Mouse (Mus musculus) thymus, postnatal 25 days (tissue): ENCODE measurements around the gene Txndc5.

ENCODE experiments used
- DNase-seq: peaks from one replicate; pipeline ENCODE4 v3.0.0; 2022

Txndc5 gene

DNA sequence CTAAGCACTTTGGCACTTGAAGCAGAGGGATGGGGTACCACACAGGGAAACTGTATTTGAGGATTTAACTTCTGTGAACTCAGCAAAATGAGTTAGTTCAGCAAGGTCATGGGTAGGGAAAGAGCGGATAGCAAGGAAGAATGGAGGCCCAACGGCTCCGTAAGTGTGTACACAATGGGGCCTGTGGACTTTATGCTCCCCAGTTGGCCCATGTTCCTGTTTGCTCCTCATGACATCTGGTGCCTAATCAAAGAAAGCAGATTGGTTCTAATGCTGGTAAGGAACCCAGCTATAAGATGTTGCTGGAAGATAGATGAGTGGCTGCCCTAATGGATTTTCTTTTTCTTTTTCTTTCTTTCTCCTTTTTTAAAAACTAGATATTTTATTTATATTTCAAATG is 3.4 kb downstream of the Txndc5 start:
- no peak for DNase-seq

DNA sequence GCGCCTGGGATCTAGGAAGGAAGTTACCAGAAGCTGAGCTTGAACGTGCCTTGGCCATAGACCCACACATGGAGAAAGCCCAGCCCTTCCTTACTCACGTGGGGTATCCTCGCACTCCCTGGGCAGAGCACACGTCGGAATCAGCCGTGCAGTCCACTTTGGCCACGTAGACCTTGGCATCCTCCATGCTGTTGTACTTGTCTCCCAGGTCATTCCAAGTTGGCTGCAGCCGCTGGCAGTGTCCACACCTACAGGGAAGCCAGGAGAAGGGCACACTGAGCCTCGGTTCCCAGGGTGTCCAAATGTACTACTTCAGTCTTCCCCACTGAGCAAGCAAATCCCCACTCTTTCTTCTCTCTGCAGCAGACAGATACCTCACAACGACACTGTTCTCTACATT is 5.4 kb downstream of the Txndc5 start:
- no peak for DNase-seq

DNA sequence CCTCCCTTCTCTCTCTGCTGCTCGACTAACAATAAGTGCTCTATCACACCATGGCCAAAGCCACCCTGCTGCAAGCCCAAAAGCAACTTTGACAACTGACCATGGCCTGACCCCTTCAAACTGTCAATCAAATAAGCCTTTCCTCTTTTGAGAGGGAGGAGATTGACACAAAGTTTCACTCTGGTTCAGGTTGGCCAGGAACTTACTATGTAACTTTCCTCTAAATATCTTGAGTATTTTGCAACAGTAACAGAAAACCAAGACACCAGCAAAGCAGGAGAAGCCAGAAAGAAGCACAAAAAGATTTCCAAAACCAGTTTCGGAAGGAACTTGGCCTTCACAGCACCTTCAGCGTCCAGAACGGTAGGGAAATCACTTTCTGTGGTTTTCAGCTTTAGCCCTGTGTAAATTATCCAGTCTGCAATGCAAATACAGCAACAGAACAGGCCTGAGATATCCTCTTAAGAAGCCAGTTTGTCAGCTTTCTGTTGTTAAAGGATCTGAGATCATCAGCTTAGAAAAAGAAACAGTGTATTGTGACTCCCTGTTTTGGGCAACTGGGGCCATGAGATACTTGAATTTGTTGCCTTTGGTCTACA is 6.5 kb downstream of the Txndc5 start:
- no peak for DNase-seq

DNA sequence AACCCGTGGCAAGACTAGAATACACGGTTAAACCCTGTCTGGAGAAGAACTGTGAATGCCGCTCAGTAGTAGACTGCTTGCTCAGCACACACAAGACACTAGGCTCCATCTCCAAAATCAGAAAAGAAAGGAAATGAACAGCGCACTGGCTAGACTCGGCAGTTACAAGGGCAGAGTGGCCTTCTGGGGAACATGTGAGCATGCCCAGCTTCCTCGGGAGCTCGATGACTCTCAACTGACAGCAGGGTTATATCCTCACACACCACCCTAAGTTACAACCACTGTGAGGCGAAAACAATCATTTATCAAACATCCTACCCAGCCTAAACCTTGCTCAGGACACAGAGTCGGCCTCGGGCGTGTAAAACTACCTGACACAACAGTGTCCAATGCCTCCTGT is 8.3 kb downstream of the Txndc5 start:
- no peak for DNase-seq

DNA sequence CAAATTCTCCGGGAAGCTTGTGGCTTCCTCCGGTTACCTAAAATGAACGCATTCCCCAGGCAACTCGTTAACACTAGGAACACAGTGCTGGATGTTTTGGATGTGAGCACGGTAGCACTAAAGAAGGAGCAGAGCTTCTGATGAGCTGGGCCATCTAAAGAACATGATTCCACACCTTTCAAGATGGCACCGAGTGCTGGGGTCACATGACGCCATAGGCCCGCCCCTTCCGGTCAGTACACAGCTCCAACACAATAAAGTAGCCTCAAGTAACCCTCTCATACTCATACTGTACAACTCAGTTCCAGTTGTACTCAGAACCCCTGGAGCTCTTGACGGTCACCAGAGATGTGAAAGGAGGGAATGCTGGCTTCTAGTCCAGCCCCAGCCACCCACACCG is 12.0 kb downstream of the Txndc5 start:
- DNase-seq: no peak

DNA sequence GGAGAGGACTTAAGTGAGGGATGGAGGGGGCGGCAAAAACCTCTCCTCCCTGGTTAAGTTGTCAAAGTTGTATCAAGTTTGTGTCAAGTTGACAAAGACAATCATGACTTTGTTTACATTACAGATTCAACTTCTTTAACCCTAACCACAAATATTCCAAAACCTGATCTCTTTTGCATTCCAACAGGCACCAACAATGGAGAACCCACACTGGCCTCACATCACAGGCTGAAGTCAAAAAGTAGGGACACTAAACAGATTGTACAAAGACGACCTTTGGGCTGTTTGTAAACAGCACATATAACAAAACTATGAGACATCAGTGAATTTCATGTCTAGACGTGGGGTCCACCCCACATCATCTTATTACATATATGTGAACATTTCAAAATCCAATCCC is 12.8 kb downstream of the Txndc5 start:
- no peak for DNase-seq

DNA sequence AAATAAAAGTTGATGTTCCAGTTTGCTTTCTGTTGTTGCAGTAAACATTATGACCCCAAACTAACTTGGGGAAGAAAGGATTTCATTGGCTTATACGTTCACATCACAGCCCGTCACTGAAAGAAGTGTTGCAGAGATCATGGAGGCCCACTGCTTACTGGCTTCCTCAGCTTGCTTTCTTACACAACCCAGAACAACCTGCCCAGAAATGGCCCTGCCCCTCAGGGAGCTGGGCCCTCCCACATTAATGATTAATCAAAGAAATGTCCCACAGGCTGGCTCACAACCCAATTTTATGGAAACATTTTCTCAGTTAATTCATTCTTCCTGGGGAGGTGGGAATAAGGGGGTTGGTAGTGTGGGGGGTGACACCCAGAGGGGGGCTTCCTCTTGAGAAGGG is 13.2 kb downstream of the Txndc5 start:
- no peak for DNase-seq

DNA sequence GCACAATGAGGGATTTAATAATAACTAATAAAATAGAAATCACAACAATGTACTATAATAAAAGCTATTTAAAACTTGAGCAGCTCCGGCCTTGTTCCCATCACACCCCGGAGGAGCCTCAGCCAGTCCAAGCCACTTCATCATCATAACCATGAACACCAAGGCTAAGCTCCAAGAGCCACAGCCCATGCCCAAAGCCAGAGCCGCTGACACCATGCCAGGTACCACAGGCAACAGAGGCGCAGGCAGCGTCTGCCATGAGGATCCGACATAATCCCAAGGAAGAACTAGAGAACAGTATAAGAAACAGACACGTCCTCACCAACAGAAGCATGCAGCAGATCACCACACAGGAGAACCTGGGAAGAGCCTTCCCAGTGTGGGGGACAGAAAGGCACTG is 14.7 kb downstream of the Txndc5 start:
- no peak for DNase-seq

DNA sequence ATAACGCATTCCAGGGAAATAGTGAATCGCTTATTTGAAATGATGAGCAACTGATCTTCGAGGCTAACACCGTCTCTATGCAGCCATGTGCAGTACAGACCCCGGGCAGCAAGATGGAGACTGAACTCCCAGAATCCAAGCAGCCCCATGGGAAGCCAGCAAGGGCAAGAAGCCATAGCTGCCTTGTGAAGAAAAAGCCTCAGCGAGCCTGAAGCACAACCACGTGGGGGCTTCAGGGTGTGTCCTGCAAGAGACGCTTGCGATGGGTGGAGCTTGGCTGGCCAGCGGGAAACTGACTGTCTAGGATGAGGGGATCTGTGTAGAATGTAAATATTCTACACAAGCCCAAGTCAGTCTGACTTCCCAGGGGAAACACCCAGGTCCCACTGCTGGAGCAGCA is 16.6 kb downstream of the Txndc5 start:
- no peak for DNase-seq

DNA sequence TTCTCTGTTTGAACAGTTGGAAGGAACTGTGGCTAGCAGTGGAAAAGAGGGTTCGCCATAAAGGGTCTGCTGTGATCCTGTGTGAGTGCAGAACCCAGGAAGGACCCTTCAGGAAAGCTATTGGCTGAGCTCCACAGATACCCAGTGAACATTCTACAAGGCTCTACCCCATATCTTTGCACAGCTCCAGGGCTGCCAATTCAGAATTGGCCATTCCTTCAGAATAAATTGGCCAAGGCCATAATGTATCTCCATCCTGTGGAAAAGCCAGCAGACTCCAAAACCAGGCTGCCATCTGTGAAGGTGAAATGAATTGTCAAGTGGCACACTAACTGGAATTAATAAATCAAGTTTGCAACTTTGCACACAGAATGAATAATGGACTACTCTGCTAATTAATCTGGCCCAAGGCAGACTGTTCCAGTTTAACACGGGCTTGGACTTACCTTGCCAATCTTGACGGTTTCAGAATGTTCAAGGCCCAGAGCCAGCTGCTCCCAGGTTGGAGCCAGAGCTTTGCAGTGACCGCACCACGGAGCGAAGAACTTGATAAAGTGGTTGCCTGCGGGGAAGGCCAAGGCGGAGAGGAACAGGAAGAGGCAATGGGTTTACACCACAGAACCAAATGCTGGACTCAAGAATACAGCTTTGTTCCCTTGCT is 18.8 kb downstream of the Txndc5 start:
- no peak for DNase-seq

DNA sequence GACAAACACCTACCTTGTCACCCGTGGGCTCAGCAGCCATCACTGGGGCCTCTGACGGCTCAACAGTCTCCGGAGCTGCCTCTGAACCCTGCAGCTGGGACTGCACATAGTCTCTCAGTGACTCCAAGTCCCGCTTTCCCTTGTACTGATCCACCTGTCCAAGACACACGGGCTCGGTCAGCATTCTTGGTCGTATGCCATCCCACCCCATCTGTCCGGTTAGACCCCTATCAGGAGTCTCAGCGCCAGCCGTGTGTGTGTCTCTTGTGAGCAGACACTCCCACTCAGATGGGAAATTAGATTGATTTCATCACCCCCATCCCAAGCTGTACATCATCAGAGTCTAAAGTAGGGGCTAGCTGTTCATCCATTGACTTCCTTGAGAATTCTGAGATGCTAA is 21.7 kb downstream of the Txndc5 start:
- no peak for DNase-seq

DNA sequence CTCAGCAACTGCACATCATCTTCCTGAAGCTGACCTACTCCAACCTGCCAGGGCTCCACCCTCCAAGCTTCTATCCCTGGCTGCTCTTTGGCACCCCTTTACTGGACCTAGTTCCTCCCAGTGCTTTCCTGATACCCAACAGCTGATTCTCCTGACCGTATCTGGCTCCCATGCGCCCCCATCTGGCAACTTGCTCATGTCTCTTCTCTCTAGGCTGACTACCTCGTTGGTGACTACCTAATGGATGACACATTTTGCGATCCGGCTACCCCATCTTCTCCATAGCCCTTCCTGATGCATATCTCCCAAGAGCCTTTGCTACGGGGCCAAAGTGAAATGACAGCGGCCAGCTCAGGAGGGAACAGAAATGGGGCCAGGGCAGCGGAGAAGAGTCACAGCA is 22.3 kb downstream of the Txndc5 start:
- peak; percentile 5 for DNase-seq

DNA sequence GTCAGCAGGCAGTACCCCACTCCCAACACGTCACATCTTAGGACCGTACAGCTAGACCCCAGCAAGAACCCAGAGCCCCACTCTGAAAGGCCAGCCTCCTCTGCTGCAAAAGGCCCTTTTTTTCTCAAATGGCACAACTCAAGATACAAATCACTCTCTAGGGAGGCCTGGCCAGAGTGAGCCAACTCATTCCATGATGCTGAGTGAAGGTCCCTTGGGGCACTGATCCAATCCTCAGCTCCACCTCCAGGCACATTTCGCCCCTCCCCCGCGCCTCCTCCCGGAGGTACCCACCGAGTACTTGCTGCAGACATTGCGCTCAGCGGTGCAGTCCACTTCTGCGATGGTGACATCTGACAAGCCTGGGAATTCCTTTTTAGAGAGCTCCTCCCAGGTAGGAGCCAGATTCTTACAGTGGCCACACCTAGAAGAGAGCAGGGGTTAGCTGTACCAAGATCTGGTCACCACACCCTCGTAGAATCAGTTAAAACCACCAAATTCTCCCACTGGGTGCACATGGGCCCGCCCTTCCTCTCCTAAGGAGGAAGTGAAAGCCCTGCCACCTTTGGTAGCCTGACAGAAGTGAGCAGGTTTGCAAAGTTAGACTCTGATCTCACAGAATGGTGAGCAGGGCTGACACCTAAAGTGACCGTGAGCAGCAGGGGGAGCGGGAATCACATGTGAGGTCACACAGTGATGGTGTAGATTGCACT is 25.3 kb downstream of the Txndc5 start:
- no peak for DNase-seq

DNA sequence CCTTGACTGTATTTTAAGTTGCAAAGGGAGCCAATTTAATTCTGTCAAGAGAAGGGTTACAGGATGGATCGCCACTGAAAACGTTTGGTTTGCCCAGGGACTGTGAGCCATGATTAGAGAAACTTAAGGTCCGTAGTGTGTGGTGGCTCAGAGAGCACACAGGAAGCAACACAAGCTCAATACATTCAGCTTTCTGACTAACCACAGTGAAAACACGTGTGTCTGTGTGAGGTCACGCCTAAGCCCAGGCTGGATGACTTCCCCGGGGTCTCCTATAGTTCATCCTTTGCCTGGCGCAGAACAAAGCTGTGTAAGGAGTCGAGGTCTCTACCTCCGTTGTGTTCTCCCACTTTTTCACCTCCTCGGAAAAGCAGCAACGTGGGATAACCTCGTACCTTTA is 27.3 kb downstream of the Txndc5 start:
- no peak for DNase-seq

DNA sequence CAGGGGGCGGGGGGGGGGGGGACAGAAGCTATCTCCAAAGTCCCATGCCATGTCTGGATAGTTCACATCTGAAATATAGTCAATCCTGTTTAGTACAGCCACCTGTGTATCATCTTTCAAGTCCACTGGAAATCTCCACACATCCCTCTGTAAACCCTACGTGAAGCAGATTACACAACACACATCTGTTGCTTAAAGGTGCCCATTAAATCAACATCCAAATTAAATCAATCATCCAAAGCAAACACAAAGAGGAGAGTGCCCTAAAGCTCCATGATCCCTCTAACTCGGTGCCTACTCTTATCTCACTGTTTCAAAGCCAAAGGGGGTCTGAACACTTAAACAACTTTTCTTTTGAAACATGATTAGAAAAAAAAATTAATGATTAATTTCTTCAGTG is 31.9 kb downstream of the Txndc5 start:
- no peak for DNase-seq

DNA sequence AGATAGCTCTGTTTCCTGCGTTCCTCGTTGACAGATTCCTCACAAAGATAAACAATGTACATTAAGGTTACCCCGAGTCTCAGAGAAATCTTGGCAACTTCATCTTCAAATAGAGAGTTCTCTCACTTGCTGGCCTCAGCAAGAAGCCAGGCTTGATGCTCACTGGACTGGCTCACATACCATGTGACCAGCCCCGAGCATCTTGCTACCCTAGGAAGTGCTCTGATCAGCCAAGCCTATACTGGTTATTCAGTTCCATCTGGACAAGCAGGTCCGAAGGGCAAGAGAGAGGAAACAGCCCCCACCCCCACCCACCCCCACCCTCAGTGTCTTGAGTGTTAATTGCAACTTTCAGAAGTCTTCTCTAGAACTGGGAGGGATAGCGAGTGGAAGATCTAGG is 41.9 kb downstream of the Txndc5 start:
- no peak for DNase-seq

DNA sequence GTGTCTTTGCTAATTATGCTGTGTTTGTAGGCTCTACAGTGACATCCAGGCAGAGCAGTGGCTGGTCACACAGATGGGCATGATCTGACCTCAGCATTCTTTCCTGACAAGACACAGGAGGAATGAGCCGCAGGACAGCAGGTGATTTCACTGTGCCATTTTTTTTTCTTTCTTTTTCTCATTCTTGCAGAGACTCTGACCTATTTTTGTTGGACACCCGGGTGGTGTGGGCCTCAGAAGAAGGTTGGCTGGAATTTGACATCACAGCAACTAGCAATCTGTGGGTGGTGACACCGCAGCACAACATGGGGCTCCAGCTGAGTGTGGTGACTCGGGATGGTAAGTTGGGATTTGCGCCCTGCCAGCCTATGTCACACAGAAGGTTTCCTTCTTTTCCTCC is 43.9 kb downstream of the Txndc5 start:
- no peak for DNase-seq

DNA sequence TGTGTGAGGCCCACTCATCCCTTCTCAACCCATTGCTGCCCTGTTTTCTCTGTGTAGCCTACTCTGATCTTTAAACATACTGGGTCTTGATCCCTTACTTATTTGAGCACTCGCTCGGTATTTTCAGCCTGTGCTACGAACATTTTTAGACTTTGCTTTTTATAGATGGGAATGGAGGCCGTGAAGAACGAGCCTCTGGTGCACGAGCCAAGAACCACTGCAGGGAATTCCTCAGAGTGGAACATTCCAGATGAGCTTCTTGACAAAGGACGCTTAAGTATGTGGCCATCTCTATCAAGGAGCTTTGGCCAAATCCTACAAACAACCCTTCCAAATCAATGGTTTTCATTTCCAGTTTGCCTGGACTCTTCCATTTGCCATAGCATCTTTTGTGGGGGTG is 47.6 kb downstream of the Txndc5 start:
- no peak for DNase-seq

DNA sequence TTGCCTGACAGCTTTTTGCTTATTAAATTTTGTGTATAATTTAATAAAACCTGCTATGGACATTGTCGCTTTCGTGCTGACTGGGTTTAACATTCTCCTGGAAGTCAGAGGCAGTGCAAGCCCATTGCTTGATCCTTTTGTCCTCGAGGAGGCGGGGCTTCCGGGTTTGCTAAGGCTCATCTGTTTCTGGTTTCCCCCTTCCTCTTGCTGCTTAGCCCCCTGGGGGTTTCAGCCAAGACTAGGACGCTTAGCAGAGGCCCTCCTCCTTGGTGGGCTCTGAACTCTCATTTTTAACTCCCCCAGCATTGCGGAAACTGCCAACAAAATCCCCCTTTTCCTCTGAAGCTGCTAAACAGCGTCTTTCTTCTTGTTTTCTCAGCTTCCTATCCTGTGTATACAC is 51.7 kb downstream of the Txndc5 start:
- no peak for DNase-seq

DNA sequence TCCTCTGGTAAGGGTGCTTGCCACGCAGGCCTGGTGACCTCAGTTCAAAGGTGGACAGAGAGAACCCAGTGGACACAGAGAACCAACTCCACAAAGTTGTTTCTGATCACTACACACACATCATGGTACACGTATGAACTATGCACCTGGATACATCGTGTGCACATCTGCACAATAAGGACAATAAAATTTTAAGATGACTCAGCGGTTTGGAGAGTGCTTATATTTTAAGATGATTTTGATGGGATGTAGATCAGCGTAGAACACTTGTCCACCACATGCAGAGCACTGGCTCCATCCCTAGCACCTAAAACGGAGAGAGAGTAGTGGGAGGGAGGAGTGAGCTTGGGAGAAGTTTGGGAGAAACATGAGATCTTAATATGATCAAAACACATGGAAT is 55.1 kb downstream of the Txndc5 start:
- no peak for DNase-seq

DNA sequence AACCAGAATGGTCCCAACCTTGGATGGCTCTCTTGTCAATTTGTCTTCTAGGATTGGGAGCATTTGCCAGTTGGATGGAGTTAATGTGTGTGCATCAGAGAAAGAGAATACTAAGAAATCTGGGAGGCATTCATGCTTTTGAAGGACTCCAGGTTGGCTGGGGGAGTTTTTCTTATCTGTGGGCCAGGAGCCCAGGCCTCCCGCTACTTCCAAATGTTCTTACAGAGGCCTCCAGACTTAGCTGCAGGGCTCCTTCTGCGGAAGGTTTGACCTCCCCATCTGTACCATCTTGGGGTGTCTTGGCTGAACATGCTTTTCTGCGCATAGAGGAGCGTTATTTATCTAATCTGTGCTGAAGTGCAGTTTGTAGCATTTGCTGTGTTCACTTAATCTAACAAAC is 56.0 kb downstream of the Txndc5 start:
- no peak for DNase-seq

DNA sequence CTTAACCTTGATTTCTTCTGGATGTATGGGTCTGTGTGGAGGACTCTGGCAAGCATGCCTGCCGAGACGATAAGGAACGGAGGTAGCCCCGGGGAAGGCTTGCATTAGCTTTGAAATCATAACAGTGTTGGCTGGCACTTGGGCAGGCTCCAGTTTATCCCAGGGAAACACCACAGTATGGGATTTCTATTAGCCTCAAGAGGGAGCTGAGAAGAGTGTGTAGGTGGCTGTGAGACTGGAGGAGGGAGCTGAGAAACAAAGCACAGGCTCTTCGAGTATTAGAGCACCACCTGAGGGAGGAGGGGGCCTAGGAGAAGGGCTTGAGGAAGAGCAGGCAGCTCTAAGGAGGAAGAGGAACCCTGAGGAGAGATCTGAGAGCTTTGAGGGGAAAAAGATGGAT is 57.7 kb downstream of the Txndc5 start:
- DNase-seq: no peak

DNA sequence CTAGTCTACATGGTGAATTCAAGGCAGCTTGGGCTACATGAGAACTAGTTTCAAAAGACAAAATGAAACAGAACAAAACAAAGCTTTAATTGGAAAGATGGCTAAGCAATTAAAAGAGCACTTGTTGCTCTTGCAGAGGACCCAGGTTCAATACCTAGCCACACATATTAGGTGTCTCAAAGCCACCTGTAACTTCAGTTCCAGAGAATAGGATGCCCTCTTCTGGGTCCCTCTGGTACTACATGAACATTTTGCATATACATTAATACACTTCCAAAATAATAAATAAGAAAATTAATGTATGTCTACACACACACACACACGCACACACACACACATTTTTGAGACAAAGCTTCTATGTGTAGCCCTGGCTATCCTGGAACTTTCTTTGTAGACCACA is 65.2 kb downstream of the Txndc5 start:
- DNase-seq: no peak

DNA sequence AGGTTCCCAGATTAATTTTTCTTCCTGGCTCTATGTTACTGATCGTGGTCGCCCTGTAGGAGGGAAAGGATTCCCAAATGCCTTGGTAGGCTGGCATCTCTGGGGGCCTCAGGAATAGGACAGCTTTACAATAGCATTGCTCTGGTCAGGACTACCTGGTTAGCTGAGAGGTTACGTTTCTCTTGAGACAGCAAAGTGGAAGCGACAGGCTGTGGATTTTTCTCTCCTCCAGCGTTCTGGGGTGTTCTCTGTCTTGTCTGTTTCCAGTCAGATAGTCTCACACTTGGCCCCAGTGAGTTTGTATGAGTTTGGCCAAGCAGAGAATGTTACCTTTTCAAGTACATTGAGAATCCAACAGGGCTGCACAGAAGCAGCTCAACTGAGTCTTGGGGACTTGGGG is 77.2 kb downstream of the Txndc5 start:
- DNase-seq: no peak
